Mouse (Mus musculus) bone marrow, adult 2 months (tissue): ENCODE data around the gene Jazf1.

Experiments used
- CTCF ChIP-seq: fragments of 200-500 bp; IDR thresholded peaks from 2 replicates; pipeline ENCODE4 v1.5.1; 2011; ENCODE audit warnings: low read length, control low read depth; ENCODE audit not compliant: control insufficient read depth, insufficient read depth
- POLR2A ChIP-seq: fragments of 200-500 bp; IDR thresholded peaks from 2 replicates; pipeline ENCODE4 v1.6.1; 2011; ENCODE audit warnings: low read depth, mild to moderate bottlenecking, control low read depth, low read length, borderline replicate concordance; ENCODE audit not compliant: control insufficient read depth

DNA sequence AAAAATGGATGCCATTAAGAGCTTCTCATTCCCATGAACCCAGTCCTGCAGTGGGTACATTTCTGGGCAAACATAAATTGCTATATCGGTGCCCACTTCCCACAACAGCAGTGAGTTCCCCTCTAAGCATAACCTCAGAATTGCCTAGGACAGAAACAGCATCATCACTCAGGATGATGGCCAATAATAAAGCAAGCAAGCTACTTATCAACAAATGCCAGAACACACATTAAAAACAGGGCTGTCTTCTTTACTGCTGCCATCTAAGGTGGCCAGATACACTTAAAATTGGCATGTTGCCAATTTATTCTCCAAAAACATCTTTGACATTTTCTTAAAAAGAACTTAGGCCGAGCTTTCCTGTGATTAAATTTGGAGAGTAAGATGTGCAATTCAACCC is 226.8 kb downstream of the Jazf1 start:
- TF ChIP-seq POLR2A = no peak
- no peak for TF ChIP-seq CTCF
